Mouse (Mus musculus): ENCODE measurements around the gene AU022252.

DNA sequence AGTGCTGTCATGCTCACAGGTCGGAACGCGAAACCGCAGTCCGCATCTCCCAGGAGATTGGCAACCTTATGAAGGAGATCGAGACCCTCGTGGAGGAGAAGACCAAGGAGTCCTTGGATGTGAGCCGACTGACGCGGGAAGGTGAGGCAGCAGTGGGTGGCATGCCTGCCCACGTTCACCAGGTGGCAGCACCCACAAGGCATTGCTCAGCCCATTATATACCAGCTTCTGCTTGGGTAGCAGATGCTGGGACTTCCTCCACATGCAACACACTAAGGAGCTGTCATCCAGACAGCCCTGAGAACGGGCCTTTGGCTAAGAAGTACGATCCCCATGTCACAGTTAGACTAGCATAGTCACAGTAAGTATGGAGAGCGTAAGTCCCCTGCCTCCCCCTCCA lies 9.2 kb upstream of the AU022252 start:
- peak; percentile 49 for TF ChIP-seq CTCF (IDR thresholded peaks at IDR 0.05; ENCODE audit: low read depth)
- TF ChIP-seq EP300 (IDR thresholded peaks at IDR 0.05; ENCODE audit: low read depth), result no peak

Measured in heart, postnatal 0 days (tissue).